Mouse (Mus musculus) cerebellum, adult 11-12 months (tissue): ENCODE results near the gene Psapl1.
"Not testable (repeated sequence)": the region's sequence is repeated elsewhere in the genome, so short reads cannot be mapped to it uniquely, and the experiment has no call there.

Experiments
- DNase-seq: peaks from one replicate; pipeline ENCODE4 v3.0.0; 2022

The Psapl1 gene

DNA sequence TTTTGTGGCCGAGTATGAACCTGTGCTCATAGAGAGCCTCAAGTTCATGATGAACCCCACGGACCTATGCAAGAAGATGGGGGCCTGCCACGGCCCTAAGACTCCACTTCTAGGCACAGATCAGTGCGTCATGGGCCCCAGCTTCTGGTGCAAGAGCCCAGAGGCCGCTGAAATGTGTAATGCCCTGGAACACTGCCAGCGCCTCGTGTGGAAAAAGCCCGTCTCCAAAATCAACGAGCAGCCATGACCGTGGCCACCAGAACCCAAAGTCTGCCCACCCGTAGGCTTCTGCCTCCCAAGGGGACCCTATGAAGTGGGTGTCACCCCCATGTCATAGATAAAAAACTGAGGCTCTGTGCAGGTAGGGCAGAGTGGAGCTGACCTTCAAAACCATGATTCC, 1.6 kb downstream of the Psapl1 start:
- no peak for DNase-seq

GRCm38 (mm10) chr5:36208803-36209202, 5.0 kb downstream of the Psapl1 start:
- no peak for DNase-seq

DNA sequence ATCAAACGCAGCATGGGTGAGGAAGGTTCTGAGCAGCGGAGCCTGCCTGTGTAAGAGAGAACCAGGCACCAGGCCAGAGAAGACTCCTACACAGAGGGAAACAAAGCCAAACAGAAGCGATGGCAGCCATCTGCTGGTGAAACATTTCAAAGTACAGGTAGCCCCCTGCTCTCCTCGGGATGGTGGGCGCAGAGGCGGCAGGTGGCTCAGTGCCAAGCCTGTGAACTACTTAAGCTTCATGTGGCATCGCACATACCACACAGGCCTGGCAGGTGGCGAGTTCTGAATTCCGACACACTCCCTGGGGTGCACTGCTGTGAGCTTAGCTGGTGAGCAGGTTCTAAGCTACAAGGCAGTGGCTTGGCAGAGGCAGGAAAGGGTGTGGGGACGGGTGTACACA, 9.5 kb downstream of the Psapl1 start:
- no peak for DNase-seq

- DNase-seq: no peak
Measured at GRCm38 (mm10) chr5:36220105-36220504, 16.3 kb downstream of the Psapl1 start.

GRCm38 (mm10) chr5:36220626-36221025, 16.8 kb downstream of the Psapl1 start:
- DNase-seq: no peak

DNA sequence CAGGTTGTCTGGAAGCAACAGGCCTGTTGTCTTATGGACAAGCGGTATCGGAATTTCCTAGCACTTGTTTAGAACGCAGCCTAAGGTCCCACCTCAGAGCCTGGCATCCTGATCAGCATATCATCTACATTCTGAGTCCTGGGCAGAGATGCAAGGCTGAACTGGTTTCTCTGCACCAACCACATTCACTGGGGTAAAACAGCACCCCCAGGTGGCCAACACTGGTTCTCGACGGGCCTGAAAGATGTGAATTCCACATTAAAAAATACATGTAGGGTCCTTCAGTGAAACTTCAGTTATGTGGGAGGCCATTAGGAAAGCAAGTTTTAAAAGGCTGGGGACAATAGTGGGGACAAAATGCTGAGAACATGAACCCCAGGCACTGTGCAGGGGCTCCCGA, 20.0 kb downstream of the Psapl1 start:
- no peak for DNase-seq

DNA sequence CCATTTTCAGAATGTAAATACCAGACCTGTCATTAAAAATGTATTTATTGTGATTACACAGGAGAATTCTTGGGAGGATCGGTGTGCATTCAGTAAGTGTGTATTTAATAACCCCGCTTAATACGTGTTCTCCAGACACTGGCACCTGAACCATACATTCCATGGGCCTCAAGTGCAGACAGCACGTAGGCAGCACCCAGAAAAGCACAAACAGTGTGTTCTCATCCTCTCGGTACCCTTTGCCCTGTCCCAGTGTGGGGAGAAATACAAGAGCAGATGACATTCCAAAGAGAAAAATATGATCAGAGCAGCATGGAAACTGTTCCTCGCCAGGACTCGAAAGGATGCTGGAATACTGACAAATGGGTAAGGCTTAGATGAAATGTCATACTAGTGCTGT, 22.0 kb downstream of the Psapl1 start:
- no peak for DNase-seq

DNA sequence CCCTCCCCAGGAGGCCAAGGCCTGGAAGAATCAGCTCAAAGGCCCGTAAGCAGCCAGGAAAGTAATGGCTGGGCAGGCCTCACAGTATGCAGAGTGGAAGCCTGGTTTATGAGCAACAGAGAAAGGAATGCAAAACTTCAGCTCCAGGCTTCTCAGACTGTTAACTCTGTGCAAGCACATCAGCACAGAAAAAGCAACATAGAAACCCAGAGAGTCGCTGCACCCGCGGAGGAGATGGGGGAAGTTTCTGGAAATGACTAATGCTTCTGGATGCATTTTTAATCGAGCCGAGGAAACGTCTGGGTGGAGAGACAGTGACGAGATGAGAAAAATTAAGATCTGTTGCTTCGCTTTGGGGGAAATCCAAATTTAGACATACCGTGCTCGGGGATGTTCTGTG, 22.5 kb downstream of the Psapl1 start:
- no peak for DNase-seq

DNA sequence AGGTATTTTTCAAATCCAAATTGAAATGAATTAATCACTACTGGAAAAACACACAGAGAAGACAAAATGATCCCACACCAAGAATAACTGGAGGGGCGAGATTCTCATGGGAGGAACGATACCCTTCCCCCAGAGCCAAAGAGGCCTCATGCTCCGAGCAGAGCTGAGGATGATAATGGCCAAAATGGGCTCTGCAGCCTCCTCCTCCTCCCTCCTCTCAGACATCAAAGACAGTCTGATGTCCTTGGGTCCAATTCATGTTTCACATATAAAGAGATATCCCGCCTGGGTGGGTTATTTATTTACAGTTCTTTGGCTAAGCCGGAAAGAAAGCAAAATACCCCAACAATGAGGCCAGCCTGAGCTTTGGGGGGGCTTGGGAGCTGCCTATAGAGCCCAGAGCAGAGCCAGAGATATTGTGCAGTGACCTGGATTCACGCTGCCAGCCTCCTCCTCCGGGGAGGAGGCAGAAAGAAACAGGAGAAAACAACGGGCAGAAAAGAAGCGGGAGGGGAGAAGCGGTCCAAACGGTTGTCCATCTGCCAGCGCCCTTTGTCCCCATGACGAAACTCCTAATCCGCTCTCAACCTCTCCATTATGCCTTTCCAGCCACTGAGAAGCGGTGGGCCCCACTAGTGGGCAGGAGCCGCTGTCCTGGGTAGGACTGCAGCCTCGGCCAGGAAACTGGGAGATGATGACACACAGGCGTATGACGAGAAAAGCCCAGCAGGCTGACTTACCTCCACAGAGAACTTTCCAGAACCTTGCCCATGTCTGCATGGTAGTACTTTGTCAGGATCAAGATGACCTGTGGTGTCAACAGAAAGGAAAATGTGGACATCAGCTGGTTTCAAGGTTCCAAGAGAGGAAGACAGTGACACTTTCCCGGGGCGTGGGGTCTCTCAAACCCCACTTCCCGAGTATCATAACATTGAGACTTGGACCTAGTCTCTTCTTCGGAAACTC, 24.9 kb downstream of the Psapl1 start:
- no peak for DNase-seq

- DNase-seq: no peak
Measured at GRCm38 (mm10) chr5:36230301-36230780, 26.5 kb downstream of the Psapl1 start.

- DNase-seq: not testable (repeated sequence)
Measured at GRCm38 (mm10) chr5:36237526-36237925, 33.7 kb downstream of the Psapl1 start.

- no peak for DNase-seq
Measured at GRCm38 (mm10) chr5:36248022-36248421, 44.2 kb downstream of the Psapl1 start.

DNA sequence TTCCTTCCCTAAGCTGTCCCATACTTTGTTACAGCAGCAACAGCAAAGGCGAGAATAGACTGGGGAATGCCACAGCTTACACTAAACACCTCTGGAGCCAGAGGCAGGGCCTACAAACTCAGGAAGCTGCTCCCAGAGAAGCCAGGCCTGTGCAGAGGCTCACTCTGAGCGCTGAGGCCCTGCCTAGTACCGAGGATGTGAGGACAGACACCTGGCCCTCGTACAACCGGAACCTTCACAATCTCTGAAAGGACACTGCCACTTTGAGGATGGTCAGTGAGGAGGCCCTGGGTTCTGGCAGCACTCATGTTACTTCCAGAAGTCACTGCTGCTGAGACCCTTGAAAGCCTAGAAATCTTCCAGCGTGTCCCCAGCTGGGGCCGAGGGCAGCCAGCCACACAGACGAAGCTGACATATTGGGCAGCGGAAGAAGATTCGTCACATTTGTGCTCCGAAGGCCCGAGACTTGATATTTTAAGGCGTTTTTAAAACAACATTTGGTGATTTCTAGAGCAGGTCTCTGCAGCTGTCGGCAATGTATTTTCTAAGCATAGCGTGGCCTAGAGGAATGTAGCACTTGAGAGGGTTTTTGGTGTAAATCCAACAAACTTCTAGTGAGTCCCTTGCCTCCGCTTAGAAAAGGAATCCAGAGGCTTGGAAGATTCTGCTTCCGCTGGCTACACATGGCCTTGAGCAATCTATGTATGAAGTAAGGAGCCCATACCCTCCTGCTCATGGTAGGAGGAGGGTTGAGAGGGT, 49.1 kb downstream of the Psapl1 start:
- DNase-seq: no peak

DNA sequence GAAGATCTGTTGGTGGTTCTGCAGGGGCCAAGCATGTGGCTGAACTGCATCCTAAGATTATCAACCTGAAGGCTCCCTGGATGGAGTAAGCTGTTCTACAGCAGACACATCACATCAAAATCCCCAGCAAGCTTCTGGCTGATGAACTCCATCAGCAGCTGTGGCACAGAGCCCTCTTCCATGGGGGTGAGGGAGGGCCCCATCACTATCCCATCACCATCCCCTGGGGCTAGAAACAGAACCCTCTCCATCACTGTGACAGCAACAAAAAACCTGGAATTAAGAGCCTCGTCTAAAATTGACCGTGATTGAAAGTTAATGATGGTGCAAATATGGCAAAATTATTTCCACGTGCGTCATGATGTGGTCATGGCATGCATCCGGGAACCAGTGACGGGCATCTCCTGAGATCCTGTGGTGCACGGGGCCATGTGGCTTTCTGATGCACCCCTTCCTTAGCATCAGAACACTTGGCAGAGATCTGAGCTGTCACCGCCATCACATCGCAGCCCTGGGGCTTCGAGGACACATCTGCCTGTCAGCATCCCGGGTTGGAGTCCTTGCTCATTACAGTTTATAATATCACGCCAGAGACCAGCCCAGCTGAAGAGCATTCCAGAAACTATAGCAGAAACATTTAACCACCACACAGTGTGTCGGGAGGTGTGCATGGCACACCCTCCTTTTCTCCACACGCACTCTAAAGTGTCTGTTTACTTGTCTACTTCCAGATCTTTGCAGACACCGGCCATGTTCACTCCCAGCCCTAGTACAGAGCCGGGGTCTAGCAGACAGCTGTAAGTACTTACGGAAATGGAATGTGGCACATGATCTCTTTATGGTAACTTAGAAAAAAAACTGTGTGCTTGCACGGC, 51.1 kb downstream of the Psapl1 start:
- no peak for DNase-seq
